Mouse (Mus musculus) midbrain, embryonic 13.5 days (tissue): ENCODE measurements at regions not wholly inside any gene's neighbourhood (a gene's known extent, or its start where the extent isn't known, plus 50 kb on each side); places are given as distances from the start of the nearest gene placed in this dataset.

ENCODE experiments used
- ATAC-seq: fragments of 200-750 bp; cut with Nextera tagmentation; 2 replicates; pipeline ENCODE4 v1.8.0; 2017; ENCODE audit warnings: mild to moderate bottlenecking, moderate TSS enrichment, moderate library complexity
- H3K27ac ChIP-seq: fragments of 300-500 bp; sonication (generic); 2 replicates; pipeline ENCODE4 v1.5.1; 2015; ENCODE audit warnings: inconsistent platforms, mild to moderate bottlenecking, moderate library complexity
- H3K27me3 ChIP-seq: fragments of 300-500 bp; sonication (generic); 2 replicates; pipeline ENCODE4 v1.6.1; 2015; ENCODE audit warnings: mild to moderate bottlenecking, inconsistent platforms
- H3K36me3 ChIP-seq: fragments of 300-500 bp; sonication (generic); 2 replicates; pipeline ENCODE4 v1.6.1; 2015; ENCODE audit warnings: mild to moderate bottlenecking, inconsistent platforms
- H3K4me1 ChIP-seq: fragments of 300-500 bp; sonication (generic); replicated peaks from 2 replicates; pipeline ENCODE4 v1.6.1; 2015; ENCODE audit warnings: inconsistent platforms
- H3K4me2 ChIP-seq: fragments of 300-500 bp; sonication (generic); replicated peaks from 2 replicates; pipeline ENCODE4 v1.6.1; 2015; ENCODE audit warnings: moderate library complexity, mild to moderate bottlenecking, inconsistent platforms
- H3K4me3 ChIP-seq: fragments of 300-500 bp; sonication (generic); replicated peaks from 2 replicates; pipeline ENCODE4 v1.5.1; 2015; ENCODE audit warnings: mild to moderate bottlenecking, inconsistent platforms
- H3K9ac ChIP-seq: fragments of 300-500 bp; sonication (generic); replicated peaks from 2 replicates; pipeline ENCODE4 v1.6.1; 2015; ENCODE audit warnings: mild to moderate bottlenecking, inconsistent platforms
- H3K9me3 ChIP-seq: fragments of 300-500 bp; sonication (generic); 2 replicates; pipeline ENCODE4 v1.6.1; 2016; ENCODE audit warnings: mild to moderate bottlenecking, inconsistent platforms
- WGBS: fragments of 180-500 bp; shearing (Covaris S2); methylation state at CpG from one replicate; pipeline ENCODE4 v1.1.7; 2015; 5-methylcytosine and 5-hydroxymethylcytosine counted together

DNA sequence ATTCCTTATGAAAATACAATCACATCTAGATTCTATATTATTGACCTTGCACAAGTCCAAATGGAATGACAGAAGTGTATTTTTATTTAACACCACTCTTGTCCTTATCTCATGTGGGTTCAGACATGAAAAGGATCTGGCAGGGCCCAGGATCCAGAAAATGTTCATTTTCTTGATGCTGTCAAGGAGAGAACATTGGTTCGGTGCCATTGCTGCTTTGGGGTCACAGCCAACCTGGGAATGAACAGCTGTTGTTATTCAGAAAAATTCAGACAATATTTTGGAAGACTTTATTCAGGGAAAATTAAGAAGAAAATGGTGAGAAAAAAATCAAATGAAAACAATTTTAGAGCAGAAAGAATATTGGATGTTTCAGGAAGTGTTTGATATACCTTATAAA, 590.0 kb downstream of the Iqcm start:
- no peak overlapping the region for H3K9ac ChIP-seq
- H3K36me3 ChIP-seq = no peaks in the 10 kb centered on the region
- H3K27me3 ChIP-seq = no peaks in the 10 kb centered on the region
- no peak overlapping the region for H3K4me2 ChIP-seq
- H3K27ac ChIP-seq = no peak overlapping the region
- no peak overlapping the region for H3K4me3 ChIP-seq
- 92% methylated on average over 1 of the region's 1 CpGs for WGBS
- H3K9me3 ChIP-seq = no peaks in the 10 kb centered on the region
- H3K4me1 ChIP-seq = no peaks in the 10 kb centered on the region
- ATAC-seq = no peak

- Histone ChIP-seq H3K36me3 (no peaks in the 10 kb centered on the region), H3K9ac (no peak overlapping the region), H3K4me2 (no peak overlapping the region), H3K27ac (no peak overlapping the region), H3K4me3 (no peak overlapping the region), H3K9me3 (no peaks in the 10 kb centered on the region), H3K27me3 (no peaks in the 10 kb centered on the region), H3K4me1 (no peaks in the 10 kb centered on the region)
- no peak for ATAC-seq
- 64% methylated on average over 4 of the region's 4 CpGs for WGBS
Observed at GRCm38 (mm10) chr8:76052003-76052402, 603.5 kb downstream of the Iqcm start.

DNA sequence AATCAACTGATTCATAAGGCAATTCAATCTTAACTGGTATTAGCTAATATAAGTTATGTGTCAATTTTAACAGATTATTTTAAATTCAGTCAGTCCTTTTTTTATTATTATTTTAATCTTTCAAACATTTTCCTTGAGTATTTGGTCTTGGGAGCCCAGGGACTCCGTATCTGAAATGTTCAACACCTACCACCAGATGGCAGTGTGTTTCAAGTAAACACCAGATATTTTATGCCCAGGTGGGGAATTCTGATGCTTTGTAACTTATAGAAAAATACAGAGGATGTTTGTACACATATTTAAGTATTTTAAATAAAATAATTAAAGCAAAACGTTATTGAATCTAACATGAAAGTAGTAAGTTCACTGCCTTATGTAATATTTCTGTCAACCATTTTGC, 619.2 kb downstream of the Iqcm start:
- ATAC-seq = no peak
- Histone ChIP-seq H3K4me3 (no peak overlapping the region), H3K4me1 (no peaks in the 10 kb centered on the region), H3K4me2 (no peak overlapping the region), H3K36me3 (no peaks in the 10 kb centered on the region), H3K9ac (no peak overlapping the region), H3K27me3 (no peaks in the 10 kb centered on the region), H3K27ac (no peak overlapping the region), H3K9me3 (no peaks in the 10 kb centered on the region)
- WGBS = 11% methylated on average over 2 of the region's 2 CpGs

DNA sequence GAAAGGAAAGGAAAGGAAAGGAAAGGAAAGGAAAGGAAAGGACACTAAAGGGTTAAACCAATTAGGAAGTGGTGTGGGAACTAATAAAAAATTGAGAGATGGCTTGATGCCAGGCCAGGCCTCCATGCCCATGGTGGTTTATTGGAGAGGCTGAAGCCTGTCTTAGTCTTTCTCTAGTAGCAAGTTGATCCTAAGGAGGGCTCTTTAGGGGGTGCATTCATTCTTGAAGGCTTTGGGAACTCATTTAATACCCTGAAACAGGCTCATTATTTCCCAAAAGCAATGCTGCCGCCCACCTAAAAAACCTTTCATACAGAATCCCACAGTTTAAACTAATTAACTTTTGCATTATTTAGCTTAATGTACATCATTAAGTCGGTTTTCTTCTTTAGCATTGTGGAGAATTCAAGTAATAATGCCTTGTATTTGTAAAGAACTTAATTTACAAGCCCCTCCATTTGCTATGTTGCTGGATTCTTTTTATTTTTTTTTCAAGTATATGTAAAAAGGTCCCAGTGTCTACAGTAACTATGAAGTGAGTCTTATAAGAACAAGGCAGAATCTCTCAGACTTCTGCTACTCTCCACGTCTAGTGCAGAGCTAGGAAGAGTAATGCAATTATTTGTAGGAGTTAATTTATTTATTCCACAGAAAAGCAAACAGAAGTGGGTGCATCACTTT, 624.3 kb downstream of the Iqcm start:
- ATAC-seq = no peak
- H3K4me3 ChIP-seq = no peak overlapping the region
- no peaks in the 10 kb centered on the region for H3K36me3 ChIP-seq
- no peak overlapping the region for H3K27ac ChIP-seq
- no peak overlapping the region for H3K9ac ChIP-seq
- H3K4me2 ChIP-seq = no peak overlapping the region
- H3K9me3 ChIP-seq = no peaks in the 10 kb centered on the region
- H3K27me3 ChIP-seq = no peaks in the 10 kb centered on the region
- WGBS = 29% methylated on average over 3 of the region's 3 CpGs
- H3K4me1 ChIP-seq = no peaks in the 10 kb centered on the region

DNA sequence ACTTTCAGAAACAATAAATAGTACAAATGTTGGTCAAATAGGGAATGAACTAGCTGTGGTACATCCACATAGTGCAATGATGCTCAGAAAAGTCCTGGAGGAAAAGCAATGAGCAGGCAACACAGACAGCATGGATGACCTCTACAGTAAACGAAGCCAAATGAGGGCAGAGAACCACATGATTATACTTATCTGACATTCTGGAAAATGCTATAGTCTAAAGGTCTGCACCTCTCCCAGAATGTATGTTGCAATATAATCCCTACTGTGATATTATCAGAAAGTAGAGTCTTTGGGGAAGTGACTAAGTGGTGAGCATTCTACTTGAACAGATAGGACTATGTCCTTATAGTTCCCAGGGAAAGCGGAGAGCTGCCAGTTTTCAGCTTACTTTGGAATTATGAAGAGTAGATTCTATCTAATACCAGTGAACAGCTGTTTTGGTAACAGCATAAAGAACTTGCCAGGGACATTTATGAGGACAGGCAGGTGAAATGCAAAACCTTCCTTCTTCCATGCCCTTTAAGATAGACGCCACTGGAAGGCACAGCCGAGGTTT, 672.2 kb downstream of the Iqcm start:
- Histone ChIP-seq H3K27ac (no peak overlapping the region), H3K4me2 (no peak overlapping the region), H3K36me3 (no peaks in the 10 kb centered on the region), H3K9ac (no peak overlapping the region), H3K9me3 (no peaks in the 10 kb centered on the region), H3K4me1 (no peaks in the 10 kb centered on the region), H3K27me3 (no peaks in the 10 kb centered on the region), H3K4me3 (no peak overlapping the region)
- WGBS = 91% methylated on average over 4 of the region's 4 CpGs
- ATAC-seq = no peak

DNA sequence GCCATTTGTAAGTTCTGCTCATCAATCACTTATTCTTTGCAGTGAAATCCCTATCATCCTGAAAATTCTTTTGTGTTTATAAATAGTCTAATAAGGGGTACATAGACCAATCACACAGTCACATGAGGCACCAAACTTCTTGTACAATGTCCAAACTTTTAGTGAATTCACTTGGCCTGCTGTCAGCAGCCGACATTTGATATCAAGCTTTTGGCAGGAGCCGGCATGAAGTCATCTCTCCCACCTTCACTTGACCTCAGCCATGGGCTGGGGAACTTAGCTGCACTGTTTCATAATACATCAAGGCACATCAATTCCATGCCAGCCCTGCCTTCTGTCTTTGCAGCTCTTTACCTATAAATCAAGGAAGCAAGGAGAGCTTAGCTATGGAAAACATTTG, 679.0 kb downstream of the Iqcm start:
- Histone ChIP-seq H3K27ac (no peak overlapping the region), H3K9me3 (no peaks in the 10 kb centered on the region), H3K36me3 (no peaks in the 10 kb centered on the region), H3K27me3 (no peaks in the 10 kb centered on the region), H3K4me1 (no peaks in the 10 kb centered on the region), H3K9ac (no peak overlapping the region), H3K4me3 (no peak overlapping the region), H3K4me2 (no peak overlapping the region)
- 84% methylated on average over 2 of the region's 2 CpGs for WGBS
- ATAC-seq = no peak

DNA sequence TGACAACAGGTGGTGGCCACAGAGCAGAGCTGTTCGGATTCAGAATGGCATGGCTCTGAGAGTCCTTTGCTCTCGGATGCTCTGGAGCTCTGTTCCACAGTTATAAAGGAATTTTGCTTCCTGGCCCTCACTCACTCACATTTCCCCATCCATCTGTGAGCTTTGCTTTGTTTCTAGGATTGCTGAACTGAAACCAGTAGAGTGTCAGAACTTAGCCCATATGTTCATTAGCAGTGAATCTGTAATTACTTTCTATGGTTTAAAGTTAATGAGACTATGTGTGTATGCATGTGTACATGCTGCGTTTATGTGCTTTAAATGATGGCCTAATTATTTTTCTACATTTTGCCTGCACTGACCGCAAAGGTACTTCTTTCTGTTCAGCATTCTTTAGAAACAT, 688.7 kb downstream of the Iqcm start:
- H3K4me1 ChIP-seq = no peaks in the 10 kb centered on the region
- no peaks in the 10 kb centered on the region for H3K27me3 ChIP-seq
- no peak overlapping the region for H3K4me3 ChIP-seq
- H3K9ac ChIP-seq = no peak overlapping the region
- 80% methylated on average over 4 of the region's 4 CpGs for WGBS
- H3K27ac ChIP-seq = no peak overlapping the region
- no peak for ATAC-seq
- H3K36me3 ChIP-seq = no peaks in the 10 kb centered on the region
- H3K9me3 ChIP-seq = no peaks in the 10 kb centered on the region
- no peak overlapping the region for H3K4me2 ChIP-seq

- H3K4me3 ChIP-seq = no peak overlapping the region
- WGBS = 85% methylated on average over 4 of the region's 4 CpGs
- H3K9me3 ChIP-seq = no peaks in the 10 kb centered on the region
- no peaks in the 10 kb centered on the region for H3K4me1 ChIP-seq
- no peaks in the 10 kb centered on the region for H3K27me3 ChIP-seq
- ATAC-seq = no peak
- no peak overlapping the region for H3K4me2 ChIP-seq
- no peaks in the 10 kb centered on the region for H3K36me3 ChIP-seq
- H3K9ac ChIP-seq = no peak overlapping the region
- H3K27ac ChIP-seq = no peak overlapping the region
Observed at GRCm38 (mm10) chr8:76148681-76149080, 700.2 kb downstream of the Iqcm start.

DNA sequence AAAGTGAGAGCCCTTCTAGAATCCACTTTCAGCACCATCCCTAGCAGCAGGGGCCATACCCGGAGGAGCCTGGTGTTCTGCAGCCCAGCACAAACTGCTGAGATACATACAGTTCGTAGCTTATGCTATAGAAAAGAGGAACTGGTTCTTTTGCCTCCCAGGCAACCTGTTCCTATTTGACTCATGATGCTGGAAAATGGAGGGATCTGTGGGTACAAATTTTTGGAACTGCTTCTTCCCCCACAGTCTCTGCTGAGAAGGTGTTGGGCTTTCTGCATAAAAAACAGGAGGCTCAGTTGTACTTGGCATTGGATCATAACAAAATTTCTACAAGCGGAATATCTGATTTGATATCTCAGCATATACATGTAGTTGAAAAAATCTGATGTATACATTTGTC, 716.7 kb upstream of the Nr3c2 start:
- Histone ChIP-seq H3K4me2 (no peak overlapping the region), H3K27me3 (no peaks in the 10 kb centered on the region), H3K4me1 (no peaks in the 10 kb centered on the region), H3K9ac (no peak overlapping the region), H3K27ac (no peak overlapping the region), H3K4me3 (no peak overlapping the region), H3K9me3 (no peaks in the 10 kb centered on the region), H3K36me3 (no peaks in the 10 kb centered on the region)
- 84% methylated on average over 3 of the region's 3 CpGs for WGBS
- ATAC-seq = no peak

DNA sequence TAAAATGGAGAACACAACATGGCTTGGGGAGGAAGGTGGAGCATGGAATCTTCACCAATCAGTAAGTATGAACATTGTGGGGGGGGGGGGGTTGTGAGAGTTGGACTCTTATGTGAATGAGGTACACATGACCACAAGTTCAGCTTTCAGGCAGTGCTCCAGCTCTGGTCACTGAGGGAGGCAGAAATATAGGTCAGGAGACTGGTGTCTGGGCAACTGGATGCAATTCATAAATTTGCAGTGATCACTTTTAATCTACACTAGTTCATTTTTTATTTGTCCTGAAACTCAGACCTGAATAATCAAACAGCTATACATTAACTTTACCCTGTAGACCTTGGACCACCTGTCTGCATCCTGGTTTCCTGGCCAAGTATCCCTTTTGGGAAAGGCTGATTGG, 715.4 kb upstream of the Nr3c2 start:
- Histone ChIP-seq H3K27ac (no peak overlapping the region), H3K36me3 (no peaks in the 10 kb centered on the region), H3K27me3 (no peaks in the 10 kb centered on the region), H3K9ac (no peak overlapping the region), H3K4me3 (no peak overlapping the region), H3K4me2 (no peak overlapping the region), H3K9me3 (no peaks in the 10 kb centered on the region), H3K4me1 (no peaks in the 10 kb centered on the region)
- ATAC-seq = no peak

DNA sequence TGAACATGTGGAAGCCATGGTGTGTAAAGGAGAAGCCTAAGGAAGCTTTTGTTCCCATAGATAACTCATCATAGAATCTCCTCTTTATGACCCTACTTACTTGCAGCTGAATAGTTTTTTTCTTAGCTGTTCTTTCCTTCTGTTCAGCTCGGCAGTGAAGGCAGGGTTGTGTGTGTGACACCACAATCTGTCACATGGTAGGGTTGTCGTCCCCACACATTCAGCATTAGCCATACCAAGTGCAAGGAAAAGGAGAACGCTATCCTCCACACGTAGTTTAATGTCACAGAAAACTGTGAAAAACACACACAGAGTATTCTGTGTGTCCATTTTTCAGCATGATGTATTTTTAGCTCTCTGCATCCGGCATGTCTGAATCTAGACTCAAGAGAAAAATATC, 711.9 kb upstream of the Nr3c2 start:
- Histone ChIP-seq H3K4me3 (no peak overlapping the region), H3K4me1 (no peaks in the 10 kb centered on the region), H3K4me2 (no peak overlapping the region), H3K27me3 (no peaks in the 10 kb centered on the region), H3K27ac (no peak overlapping the region), H3K9me3 (no peaks in the 10 kb centered on the region), H3K9ac (no peak overlapping the region), H3K36me3 (no peaks in the 10 kb centered on the region)
- ATAC-seq = no peak
- WGBS = 86% methylated on average over 5 of the region's 5 CpGs

DNA sequence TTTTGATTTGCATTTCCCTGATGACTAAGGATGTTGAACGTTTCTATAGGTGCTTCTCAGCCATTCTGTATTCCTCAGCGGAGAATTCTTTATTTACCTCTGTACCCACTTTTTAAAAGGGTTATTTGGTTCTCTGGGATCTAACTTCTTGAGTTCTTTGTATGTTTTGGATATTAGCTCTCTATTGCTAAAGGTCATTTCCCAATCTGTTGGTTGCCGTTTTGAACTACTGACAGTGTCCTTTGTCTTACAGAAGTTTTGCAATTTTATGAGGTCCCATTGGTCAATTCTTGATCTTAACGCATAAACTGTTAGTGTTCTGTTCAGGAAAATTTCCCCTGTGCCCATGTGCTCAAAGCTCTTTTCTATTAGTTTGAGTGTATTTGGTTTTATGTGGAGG, 687.4 kb upstream of the Nr3c2 start:
- no peak for ATAC-seq
- WGBS = 90% methylated on average over 4 of the region's 4 CpGs
- no peaks in the 10 kb centered on the region for H3K9me3 ChIP-seq

More for the DNA sequence above, 687.4 kb upstream of the Nr3c2 start:
- H3K27me3 ChIP-seq = no peaks in the 10 kb centered on the region
- H3K9ac ChIP-seq = no peak overlapping the region
- no peaks in the 10 kb centered on the region for H3K4me1 ChIP-seq
- H3K27ac ChIP-seq = no peak overlapping the region
- H3K4me2 ChIP-seq = no peak overlapping the region
- H3K4me3 ChIP-seq = no peak overlapping the region
- H3K36me3 ChIP-seq = no peaks in the 10 kb centered on the region
